Mouse (Mus musculus) adrenal gland, adult 8-10 months (tissue): ENCODE data around the gene Phf24. TPM values are rescaled to one million over a fixed set of nuclear protein-coding genes. Genes with fewer than 3 reads are reported as not detected.

Experiments used
- DNase-seq: peaks from one replicate; pipeline ENCODE4 v3.0.0; 2022
- total RNA-seq, 4 experiments: library from RNA; stranded (reverse); gene quantifications; 2 replicates each; pipeline ENCODE4 v1.2.4; 2022

Gene Phf24
- 1 to 10 TPM; 3.1 to 4.5 (median 3.8) TPM for total RNA-seq

- no peak for DNase-seq
Observed at GRCm38 (mm10) chr4:42916617-42917401, at the start of gene Phf24. TSS of gene Phf24 (plus strand) at chr4:42916660.

GRCm38 (mm10) chr4:42867390-42867789 is 49.1 kb upstream of the Phf24 start:
- no peak for DNase-seq

- no peak for DNase-seq
Observed at GRCm38 (mm10) chr4:42868193-42868592, 48.3 kb upstream of the Phf24 start.

GRCm38 (mm10) chr4:42870748-42871147 is 45.7 kb upstream of the Phf24 start:
- no peak for DNase-seq

DNA sequence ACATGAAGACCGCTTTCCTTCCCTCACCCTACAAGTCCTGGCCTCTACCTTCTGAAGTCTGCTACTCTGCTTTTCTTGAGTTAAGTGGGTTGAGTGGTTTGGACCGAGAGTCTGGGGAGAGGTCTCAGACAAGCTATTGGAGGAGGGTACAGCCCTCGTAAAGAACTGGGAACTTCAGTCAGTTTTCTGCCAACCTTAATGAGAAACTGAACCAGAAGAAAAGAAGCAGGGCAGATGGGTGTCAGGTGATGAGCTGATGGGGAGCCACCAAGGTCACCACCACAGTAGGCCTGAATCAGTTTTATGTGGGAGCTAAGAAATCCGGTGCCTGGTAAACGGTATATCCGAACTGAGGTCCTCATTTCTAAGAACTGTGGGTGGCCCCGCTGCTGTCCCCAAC is 44.3 kb upstream of the Phf24 start:
- DNase-seq = no peak

- DNase-seq = no peak
Observed at GRCm38 (mm10) chr4:42872746-42873435, 43.6 kb upstream of the Phf24 start.

GRCm38 (mm10) chr4:42874134-42874533 is 42.3 kb upstream of the Phf24 start, which contains the start of gene Fam205c:
TSS of gene Fam205c (minus strand) at chr4:42874234.
- DNase-seq = no peak

GRCm38 (mm10) chr4:42876586-42877291 is 39.7 kb upstream of the Phf24 start:
- peak; percentile 28 for DNase-seq

DNA sequence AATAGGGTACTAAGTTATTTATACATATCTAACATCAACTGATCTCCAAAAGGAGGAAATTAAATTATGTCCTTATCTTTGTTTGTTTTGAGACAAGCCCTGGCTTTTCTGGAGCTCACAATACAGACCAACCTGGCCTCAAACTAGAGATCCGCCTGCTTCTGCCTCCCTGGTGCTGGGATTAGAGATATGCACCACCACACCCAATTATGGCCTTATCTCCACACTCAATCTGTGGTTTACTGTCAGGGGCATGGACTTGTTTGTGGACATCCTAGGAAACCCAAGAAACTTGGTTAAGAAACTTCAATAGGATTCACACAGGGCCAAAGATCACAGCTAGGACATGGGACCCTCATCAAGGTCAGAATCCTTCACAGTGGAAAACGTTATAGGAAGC is 38.8 kb upstream of the Phf24 start:
- no peak for DNase-seq

DNA sequence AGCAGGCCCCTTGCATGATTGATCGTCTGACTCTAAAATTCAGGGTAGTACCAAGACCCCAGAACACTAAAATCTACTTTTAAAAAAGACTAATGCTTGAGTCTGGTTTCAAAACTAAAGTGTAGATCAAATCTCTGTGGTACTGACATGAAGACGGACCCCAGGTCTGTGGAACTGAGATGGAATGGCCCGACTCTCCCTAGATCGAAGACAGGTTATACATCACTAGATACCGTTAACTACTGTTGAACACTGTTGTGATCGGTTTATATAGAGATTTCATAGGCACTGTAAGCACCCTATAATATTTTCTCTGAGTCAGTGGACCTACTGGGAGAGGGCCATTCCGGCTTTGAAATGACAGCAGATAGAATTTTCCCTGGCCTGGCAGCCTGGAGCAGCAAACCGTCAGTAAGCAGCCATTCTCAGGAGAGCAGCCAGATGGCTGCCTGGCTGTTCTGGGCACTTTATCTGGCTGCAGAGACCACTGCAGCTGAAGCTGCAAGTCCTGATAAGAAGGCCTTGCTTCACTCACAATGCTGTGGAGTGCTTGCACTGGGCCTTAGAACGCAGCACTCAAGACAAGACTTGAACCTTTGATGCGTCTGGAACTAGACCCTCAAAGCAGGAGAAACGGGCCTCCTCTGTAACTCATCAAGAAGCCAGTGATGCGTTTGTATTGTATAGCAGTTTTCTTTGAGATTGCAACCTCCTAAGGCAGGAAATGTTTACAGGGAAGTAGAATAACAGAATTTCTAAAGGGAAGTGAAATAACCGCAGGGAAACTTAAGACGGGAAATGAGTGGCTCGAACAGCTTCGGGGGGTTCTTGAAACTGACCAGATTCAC is 36.4 kb upstream of the Phf24 start:
- DNase-seq = no peak

DNA sequence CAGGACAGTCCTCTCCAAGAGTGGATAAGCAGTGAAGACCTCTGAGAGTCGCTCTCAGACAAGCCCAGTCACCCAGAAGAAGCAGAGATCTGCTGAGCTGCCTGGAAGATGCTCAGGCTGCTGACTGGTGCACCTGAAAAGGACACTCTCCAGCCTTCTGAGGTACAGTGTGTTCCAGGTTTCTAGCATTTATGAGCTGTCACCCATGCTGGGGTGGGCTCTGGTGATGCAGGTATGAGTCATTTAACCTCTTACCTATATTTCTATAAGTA is 35.8 kb upstream of the Phf24 start:
- no peak for DNase-seq

DNA sequence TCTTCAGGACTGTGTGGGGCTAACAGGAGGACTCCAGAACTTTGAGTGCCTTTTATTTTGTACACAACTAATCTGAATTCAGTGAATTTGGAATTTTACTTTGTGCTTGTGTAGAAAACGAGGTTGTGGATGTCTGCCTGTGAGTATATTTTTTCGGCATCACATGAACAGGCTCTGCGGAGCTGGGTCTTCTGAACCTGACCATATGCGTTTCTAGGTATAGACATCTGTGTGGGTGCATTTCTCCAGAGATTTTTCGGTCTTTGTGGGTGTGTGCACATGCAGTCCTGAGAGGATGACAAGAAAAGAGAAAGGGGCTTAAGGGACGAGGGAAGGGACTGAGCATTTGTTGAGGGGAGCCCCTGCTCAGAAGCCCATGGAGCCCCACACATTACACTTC is 29.5 kb upstream of the Phf24 start:
- DNase-seq = no peak

DNA sequence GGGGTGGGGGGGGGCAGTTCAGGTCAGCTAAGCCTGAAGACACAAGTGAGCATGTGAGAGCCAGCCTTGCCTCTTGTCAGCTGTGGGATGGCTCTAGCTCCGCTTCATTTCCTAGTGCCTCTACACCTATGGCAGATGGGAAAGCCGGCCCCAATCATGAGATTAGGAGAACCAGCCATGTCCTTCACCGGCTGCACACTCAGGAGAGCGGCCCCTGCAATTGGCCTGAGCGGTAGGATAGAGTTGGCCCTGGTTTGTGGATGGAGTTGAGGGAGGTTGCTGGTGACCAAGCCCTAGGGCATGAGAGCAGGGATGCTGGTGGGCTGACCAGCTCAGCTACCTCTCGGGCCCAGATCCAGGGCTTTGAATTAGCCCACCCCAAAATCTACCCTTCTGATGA is 27.7 kb upstream of the Phf24 start:
- no peak for DNase-seq

GRCm38 (mm10) chr4:42891176-42891575 is 25.3 kb upstream of the Phf24 start:
- no peak for DNase-seq

DNA sequence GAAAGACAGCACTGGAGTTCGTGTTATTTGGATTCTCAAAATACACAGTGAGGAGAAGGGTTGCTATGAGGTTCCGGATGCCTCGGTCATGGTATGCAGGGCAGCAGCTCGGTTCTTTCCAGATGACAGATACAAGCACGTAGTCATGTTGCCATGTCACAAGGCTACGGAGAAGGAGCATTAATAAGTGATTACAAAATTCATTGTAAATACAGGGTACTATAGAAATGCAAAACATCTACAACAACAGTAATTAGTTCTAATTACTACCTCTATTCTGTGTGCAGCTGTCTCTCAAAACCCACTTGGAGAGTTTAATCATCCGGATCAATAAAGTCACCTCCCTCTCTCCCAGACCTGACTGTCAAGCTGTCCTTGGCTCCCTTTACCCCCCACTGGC is 21.3 kb upstream of the Phf24 start:
- DNase-seq = no peak

- no peak for DNase-seq
Observed at GRCm38 (mm10) chr4:42898914-42899313, 17.5 kb upstream of the Phf24 start.

DNA sequence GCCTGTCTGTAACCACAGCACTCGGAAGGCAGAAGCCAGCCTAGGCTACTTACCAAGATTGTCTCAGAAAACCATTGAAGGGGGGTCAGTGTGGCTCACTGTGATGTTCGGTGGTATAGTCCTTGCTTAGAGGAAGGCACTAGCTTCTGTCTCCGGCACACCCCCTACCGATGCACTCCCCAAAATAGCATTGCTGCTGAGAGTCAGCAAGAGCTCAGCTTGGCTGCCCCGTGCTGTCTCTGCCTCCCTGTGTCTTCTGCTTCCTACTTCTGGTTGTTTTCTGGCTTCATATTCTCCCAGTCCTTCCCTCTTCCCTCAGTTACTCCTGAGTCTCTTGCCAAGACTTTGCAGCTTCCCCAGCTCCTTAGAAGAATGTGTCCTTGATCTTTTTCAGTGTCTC is 15.6 kb upstream of the Phf24 start:
- no peak for DNase-seq

DNA sequence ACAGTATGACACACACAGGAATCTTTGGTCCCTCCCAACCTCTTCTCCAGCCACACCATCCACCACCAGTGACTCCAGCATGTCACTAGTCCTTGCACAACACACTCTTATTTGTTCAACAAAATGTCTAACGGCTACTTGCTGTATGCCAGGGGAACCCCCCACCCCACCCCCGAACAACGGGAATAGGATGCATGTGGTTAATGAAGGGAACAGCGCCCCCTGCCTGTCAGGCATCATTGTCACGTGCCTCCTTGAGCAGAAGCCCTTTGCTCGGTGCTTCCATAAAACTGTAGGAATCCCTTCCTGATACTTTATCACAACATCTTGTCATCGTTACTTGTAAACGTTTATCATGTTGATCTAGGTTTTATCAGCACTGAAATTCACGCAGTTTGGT is 14.3 kb upstream of the Phf24 start:
- no peak for DNase-seq

DNA sequence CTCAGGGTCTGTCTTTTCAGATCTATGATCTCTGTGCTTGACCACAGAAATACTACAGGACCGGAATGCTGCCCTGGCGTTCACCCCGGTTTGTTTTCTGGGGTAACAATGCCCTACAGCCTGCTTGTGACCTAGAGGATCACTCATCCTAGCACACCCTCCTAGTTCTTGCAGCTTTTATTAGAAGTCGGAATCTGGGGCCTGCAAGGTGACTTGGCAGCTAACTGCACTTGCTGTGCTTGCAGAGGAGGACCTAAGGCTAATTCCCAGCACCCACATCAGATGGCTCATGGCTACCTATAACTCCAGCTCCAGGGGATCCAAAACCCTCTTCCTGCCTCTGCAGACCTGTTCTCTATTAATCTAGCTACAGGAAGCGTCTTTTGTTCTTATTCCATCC is 13.7 kb upstream of the Phf24 start:
- no peak for DNase-seq

DNA sequence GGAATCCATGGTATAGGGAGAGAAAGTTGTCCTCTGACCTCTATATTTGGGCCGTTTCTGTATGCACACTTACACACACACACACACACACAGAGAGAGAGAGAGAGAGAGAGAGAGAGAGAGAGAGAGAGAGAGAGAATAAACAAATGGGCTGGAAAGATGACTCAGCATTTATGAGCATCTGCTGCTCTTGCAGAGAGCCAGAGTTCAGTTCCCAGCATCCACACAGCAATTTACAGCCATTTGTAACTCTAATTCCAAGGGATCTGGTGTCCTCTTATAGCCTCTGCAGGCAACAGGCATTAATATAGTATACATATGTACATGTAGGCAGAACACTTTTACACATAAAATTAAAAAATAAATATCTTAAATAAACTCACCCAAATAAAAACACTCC is 12.5 kb upstream of the Phf24 start:
- no peak for DNase-seq

DNA sequence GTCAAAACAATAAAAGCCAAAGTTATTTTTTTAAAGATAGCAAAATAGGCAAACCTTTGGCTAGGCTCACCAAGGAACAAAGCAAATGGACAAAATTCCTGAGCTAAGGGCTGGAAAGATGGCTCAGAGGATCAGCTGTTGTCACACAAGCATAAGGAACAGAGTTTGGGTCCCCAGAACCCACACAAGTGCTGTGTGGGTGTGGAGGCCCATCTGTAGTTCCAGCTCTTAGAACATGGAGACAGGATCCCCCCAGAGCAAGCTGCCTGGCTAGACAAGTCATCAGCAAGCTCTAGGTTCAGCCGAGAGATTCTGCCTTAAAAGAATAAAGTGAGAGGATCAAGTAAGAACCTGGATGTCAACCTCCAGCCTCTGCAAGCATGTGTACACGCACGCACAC is 11.9 kb upstream of the Phf24 start:
- no peak for DNase-seq

- DNase-seq = no peak
Observed at GRCm38 (mm10) chr4:42904966-42905365, 11.5 kb upstream of the Phf24 start.

GRCm38 (mm10) chr4:42913391-42913790 is 3.1 kb upstream of the Phf24 start:
- DNase-seq = no peak
